Mouse (Mus musculus): ENCODE measurements at regions not wholly inside any gene's neighbourhood (a gene's known extent, or its start where the extent isn't known, plus 50 kb on each side); places are given as distances from the start of the nearest gene placed in this dataset.
A peak's percentile ranks its signal among the peaks of the same experiment; 100 is the strongest.

DNA sequence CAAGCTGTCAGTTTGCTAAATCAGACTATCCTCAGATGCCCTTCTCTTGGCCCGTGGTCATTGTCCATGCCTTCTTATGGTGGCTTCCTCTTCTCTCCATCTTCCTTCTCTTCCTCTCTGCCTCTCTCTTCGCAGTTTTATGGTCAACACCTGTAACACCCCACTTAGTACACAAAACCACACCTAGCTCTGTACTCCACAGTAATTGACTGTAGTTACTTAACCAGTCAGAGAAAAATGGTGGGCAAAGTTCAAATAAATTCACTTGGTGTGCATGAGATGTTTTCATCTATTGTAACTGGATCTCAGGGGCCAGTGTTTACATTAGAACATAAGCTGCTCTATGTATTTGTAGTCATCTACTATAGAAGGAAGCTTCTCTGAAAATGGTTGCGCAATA is 807.8 kb upstream of the Cadm2 start:
- H3K36me3 ChIP-seq (ENCODE audit: control insufficient read depth, insufficient read depth, low read length) = no peaks in the 10 kb centered on the region
- H3K27me3 ChIP-seq (ENCODE audit: control insufficient read depth, insufficient read depth, low read length) = no peaks in the 10 kb centered on the region
- no peak overlapping the region for H3K4me2 ChIP-seq (replicated peaks; ENCODE audit: low read depth)
- H3K27ac ChIP-seq (replicated peaks) = no peak overlapping the region
- WGBS = 81% methylated on average over 3 of the region's 3 CpGs
- DNase-seq (ENCODE audit: low spot score) (no peak), ATAC-seq (ENCODE audit: low FRiP score, low TSS enrichment) (peak; percentile 59; the same call in 1 of the 2 replicates)
- no peak for TF ChIP-seq EP300 (optimal IDR thresholded peaks at IDR 0.05)
- no peak for TF ChIP-seq CTCF (IDR thresholded peaks at IDR 0.05; ENCODE audit: low read depth)
- H3K4me1 ChIP-seq (replicated peaks; ENCODE audit: control insufficient read depth, insufficient read depth) = no peaks in the 10 kb centered on the region
- H3K9me3 ChIP-seq (ENCODE audit: control insufficient read depth, low read length) = no peaks in the 10 kb centered on the region
- no peak overlapping the region for H3K4me3 ChIP-seq (ENCODE audit: low read depth, low read length)
- H3K9ac ChIP-seq (ENCODE audit: low read length) = no peak overlapping the region

DNA sequence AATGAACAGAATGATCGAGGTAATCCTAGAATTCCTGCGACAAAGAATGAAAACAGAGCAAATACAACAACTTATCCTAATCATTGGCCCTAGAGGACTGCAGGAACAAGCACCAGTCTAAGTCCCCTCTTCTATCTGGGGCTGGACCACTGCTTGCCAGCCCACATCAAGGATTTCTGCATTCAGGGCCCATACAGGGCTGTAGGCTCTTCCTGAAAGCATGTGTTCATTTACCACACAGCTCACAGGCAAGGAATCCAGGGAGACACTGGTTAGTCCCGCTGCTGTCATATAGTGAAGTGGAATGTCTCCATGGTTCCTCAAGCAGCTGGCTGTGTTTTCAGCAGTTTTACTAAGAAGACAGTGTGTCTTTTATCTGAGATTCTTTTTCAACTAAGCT is 806.8 kb upstream of the Cadm2 start:
- TF ChIP-seq CTCF (IDR thresholded peaks at IDR 0.05; ENCODE audit: low read depth) (no peak), EP300 (optimal IDR thresholded peaks at IDR 0.05) (no peak)
- ATAC-seq (ENCODE audit: low FRiP score, low TSS enrichment) (no peak), DNase-seq (ENCODE audit: low spot score) (no peak)
- Histone ChIP-seq H3K4me1 (replicated peaks; ENCODE audit: control insufficient read depth, insufficient read depth) (no peaks in the 10 kb centered on the region), H3K9me3 (ENCODE audit: control insufficient read depth, low read length) (no peaks in the 10 kb centered on the region), H3K27ac (replicated peaks) (no peak overlapping the region), H3K36me3 (ENCODE audit: control insufficient read depth, insufficient read depth, low read length) (no peaks in the 10 kb centered on the region), H3K4me3 (ENCODE audit: low read depth, low read length) (no peak overlapping the region), H3K27me3 (ENCODE audit: control insufficient read depth, insufficient read depth, low read length) (no peaks in the 10 kb centered on the region), H3K4me2 (replicated peaks; ENCODE audit: low read depth) (no peak overlapping the region), H3K9ac (ENCODE audit: low read length) (no peak overlapping the region)
- 89% methylated on average over 3 of the region's 3 CpGs for WGBS

- H3K9ac ChIP-seq (ENCODE audit: low read length) = no peak overlapping the region
- no peaks in the 10 kb centered on the region for H3K36me3 ChIP-seq (ENCODE audit: control insufficient read depth, insufficient read depth, low read length)
- H3K4me3 ChIP-seq (ENCODE audit: low read depth, low read length) = no peak overlapping the region
- no peak overlapping the region for H3K4me2 ChIP-seq (replicated peaks; ENCODE audit: low read depth)
- H3K4me1 ChIP-seq (replicated peaks; ENCODE audit: control insufficient read depth, insufficient read depth) = no peaks in the 10 kb centered on the region
- no peak for TF ChIP-seq EP300 (optimal IDR thresholded peaks at IDR 0.05)
- no peak for TF ChIP-seq CTCF (IDR thresholded peaks at IDR 0.05; ENCODE audit: low read depth)
- ATAC-seq (ENCODE audit: low FRiP score, low TSS enrichment) (no peak), DNase-seq (ENCODE audit: low spot score) (no peak)
- H3K9me3 ChIP-seq (ENCODE audit: control insufficient read depth, low read length) = no peaks in the 10 kb centered on the region
- H3K27me3 ChIP-seq (ENCODE audit: control insufficient read depth, insufficient read depth, low read length) = no peaks in the 10 kb centered on the region
- 55% methylated on average over 1 of the region's 1 CpGs for WGBS
- no peak overlapping the region for H3K27ac ChIP-seq (replicated peaks)
Measured at GRCm38 (mm10) chr16:68425276-68425675, 804.6 kb upstream of the Cadm2 start.

DNA sequence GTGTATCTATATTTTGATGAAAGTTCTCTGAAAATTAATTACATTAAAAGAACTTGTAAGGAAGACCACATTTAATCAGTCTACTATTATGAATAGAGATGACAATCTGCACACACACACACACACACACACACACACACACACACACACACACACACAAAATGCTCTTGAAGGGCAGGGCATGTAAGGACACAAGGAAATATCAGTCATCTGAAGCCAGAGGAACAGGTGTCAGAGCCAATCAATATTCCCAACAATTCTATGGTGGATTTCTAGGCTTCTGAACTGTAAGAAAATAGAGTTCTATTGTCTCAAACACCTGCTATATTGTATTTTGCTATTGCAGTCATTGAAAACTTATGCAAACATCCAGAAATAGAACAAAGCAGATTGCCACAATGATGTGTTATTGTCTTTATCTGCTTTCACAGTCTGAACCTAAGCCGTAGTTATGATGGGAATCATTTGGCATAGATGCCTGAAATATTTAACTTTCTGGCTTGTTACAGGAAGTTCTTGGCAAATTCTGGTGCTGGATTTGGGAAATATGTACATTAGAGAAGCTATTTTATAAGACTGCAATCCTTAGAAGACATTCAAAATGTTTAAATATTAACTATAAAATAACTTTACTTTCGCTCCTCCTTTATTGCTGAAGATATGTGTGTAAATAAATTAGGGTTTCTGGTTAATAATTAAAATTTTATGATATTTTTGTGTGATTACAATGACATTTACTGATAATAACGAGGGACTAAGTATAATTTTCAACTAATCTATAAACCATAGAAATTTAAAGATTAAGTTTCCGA is 781.4 kb upstream of the Cadm2 start:
- H3K4me1 ChIP-seq (replicated peaks; ENCODE audit: control insufficient read depth, insufficient read depth) = no peaks in the 10 kb centered on the region
- DNase-seq (ENCODE audit: low spot score) (no peak), ATAC-seq (ENCODE audit: low FRiP score, low TSS enrichment) (no peak)
- TF ChIP-seq CTCF (IDR thresholded peaks at IDR 0.05; ENCODE audit: low read depth) = no peak
- TF ChIP-seq EP300 (optimal IDR thresholded peaks at IDR 0.05) = no peak
- no peaks in the 10 kb centered on the region for H3K27me3 ChIP-seq (ENCODE audit: control insufficient read depth, insufficient read depth, low read length)
- H3K27ac ChIP-seq (replicated peaks) = no peak overlapping the region
- no peak overlapping the region for H3K9ac ChIP-seq (ENCODE audit: low read length)
- H3K9me3 ChIP-seq (ENCODE audit: control insufficient read depth, low read length) = no peaks in the 10 kb centered on the region
- no peak overlapping the region for H3K4me2 ChIP-seq (replicated peaks; ENCODE audit: low read depth)
- no peak overlapping the region for H3K4me3 ChIP-seq (ENCODE audit: low read depth, low read length)
- no peaks in the 10 kb centered on the region for H3K36me3 ChIP-seq (ENCODE audit: control insufficient read depth, insufficient read depth, low read length)
- WGBS = 54% methylated on average over 4 of the region's 4 CpGs

DNA sequence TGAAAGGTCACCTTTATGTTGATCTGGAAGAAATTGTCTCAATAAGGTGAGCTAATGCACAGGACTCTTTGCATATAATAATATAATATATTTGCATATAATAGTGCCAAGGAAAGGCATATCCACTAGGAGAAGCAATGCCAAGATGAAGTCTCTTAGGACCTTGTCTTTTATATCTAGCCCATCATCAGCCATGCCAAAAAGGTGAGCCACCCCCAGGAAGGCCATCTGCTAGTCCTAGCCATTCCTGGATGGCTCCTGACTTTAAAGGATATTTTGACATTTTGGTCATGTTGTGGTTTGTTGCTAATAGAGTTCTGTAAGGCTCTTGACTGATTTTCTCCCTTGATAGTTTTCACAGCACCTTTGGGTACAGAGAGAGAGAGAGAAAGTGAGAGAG is 779.9 kb upstream of the Cadm2 start:
- H3K9ac ChIP-seq (ENCODE audit: low read length) = no peak overlapping the region
- H3K4me3 ChIP-seq (ENCODE audit: low read depth, low read length) = no peak overlapping the region
- H3K9me3 ChIP-seq (ENCODE audit: control insufficient read depth, low read length) = no peaks in the 10 kb centered on the region
- H3K27ac ChIP-seq (replicated peaks) = no peak overlapping the region
- no peaks in the 10 kb centered on the region for H3K4me1 ChIP-seq (replicated peaks; ENCODE audit: control insufficient read depth, insufficient read depth)
- no peaks in the 10 kb centered on the region for H3K27me3 ChIP-seq (ENCODE audit: control insufficient read depth, insufficient read depth, low read length)
- no peak for ATAC-seq (ENCODE audit: low FRiP score, low TSS enrichment)
- no peak for TF ChIP-seq EP300 (optimal IDR thresholded peaks at IDR 0.05)
- no peak for TF ChIP-seq CTCF (IDR thresholded peaks at IDR 0.05; ENCODE audit: low read depth)
- H3K36me3 ChIP-seq (ENCODE audit: control insufficient read depth, insufficient read depth, low read length) = no peaks in the 10 kb centered on the region
- no peak for DNase-seq (ENCODE audit: low spot score)
- H3K4me2 ChIP-seq (replicated peaks; ENCODE audit: low read depth) = no peak overlapping the region

- Histone ChIP-seq H3K4me3 (ENCODE audit: low read depth, low read length) (no peak overlapping the region), H3K27me3 (ENCODE audit: control insufficient read depth, insufficient read depth, low read length) (no peaks in the 10 kb centered on the region), H3K27ac (replicated peaks) (no peak overlapping the region), H3K4me1 (replicated peaks; ENCODE audit: control insufficient read depth, insufficient read depth) (no peaks in the 10 kb centered on the region), H3K9ac (ENCODE audit: low read length) (no peak overlapping the region), H3K4me2 (replicated peaks; ENCODE audit: low read depth) (no peak overlapping the region), H3K9me3 (ENCODE audit: control insufficient read depth, low read length) (no peaks in the 10 kb centered on the region), H3K36me3 (ENCODE audit: control insufficient read depth, insufficient read depth, low read length) (no peaks in the 10 kb centered on the region)
- TF ChIP-seq EP300 (optimal IDR thresholded peaks at IDR 0.05) (no peak), CTCF (IDR thresholded peaks at IDR 0.05; ENCODE audit: low read depth) (no peak)
- ATAC-seq (ENCODE audit: low FRiP score, low TSS enrichment) = no peak
- no peak for DNase-seq (ENCODE audit: low spot score)
Measured at GRCm38 (mm10) chr16:68351088-68351487, 730.4 kb upstream of the Cadm2 start.
